ENCODE assay signal across 15 mouse cellular contexts in the genomic region with DNA sequence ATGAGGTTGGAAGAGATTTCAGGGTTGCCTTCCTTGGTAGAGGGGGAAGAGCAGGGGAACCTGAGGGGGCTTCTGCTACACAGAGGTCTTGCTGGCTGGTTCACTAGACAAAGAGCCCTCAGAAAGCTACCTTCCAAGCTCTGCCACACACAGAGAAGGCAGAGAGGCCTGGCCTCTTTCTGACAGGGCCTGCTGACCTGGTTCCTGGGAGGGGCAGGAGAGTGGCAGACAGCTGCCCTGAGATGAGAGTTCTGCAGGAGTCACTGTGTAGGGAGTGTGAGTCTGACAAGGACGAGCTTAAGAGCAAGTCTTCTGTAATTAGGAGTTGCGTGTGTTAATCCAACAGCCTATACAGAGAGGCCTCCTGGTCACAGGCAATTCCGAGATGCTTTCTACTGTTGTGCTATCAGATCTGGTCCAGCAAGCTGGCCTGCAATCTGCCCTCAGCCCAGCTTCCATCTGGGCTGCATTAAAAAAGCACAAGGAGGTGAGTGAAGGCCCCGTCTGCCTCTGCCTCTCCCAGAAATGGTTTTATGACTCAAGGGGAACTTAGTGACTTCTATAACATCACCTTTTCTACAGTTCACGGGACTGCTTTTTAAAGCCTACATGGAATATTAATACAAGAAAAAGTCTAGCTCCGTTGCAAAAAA. TPM values are rescaled to one million over a fixed set of nuclear protein-coding genes. Genes with fewer than 3 reads are reported as not detected.
DNase-seq lines count a peak whose midpoint lies in the region; ATAC-seq lines count a peak whose summit lies in the region.
"Had no signal": no experiment of that assay in that cellular context is flagged by ENCODE, and none has a peak within 500 bp of the region (broad histone marks: within the 10 kb centered on the region; RNA-seq: fewer than 3 reads in every experiment).

No protein-coding gene starts in this region.

- no peak for DNase-seq in heart, embryonic 10.5 days (ENCODE audit: low spot score)
- no peak for DNase-seq in heart, postnatal 36 days
- DNase-seq in midbrain, embryonic 11.5 days (ENCODE audit: low spot score, missing footprints), result peak; percentile 56
- DNase-seq in midbrain, embryonic 14.5 days, result no peak
- DNase-seq in embryonic facial prominence, embryonic 14.5 days (ENCODE audit: low spot score), result no peak
- peak; percentile 35 for DNase-seq in retina, embryonic 14.5 days (ENCODE audit: low spot score)
- DNase-seq in layer of hippocampus, postnatal 25 days (ENCODE audit: extremely low spot score in 1 of 2, low spot score in 1 of 2), result no peak
- no peak for DNase-seq in adrenal gland, adult 18-20 months (ENCODE audit: low spot score in 2 of 2)
- DNase-seq: adrenal gland, postnatal 14 days; cerebellum, adult 11 months; kidney, postnatal 14 days; lung, adult 18-20 months had no signal

- H3K4me3 ChIP-seq in heart, embryonic 10.5 days, result no peak overlapping the region
- no peak overlapping the region for H3K4me3 ChIP-seq in midbrain, embryonic 11.5 days (ENCODE audit: low read depth, low read length)
- no peak overlapping the region for H3K4me3 ChIP-seq in midbrain, embryonic 14.5 days (replicated peaks; ENCODE audit: low read depth, low read length)
- no peak overlapping the region for H3K4me3 ChIP-seq in embryonic facial prominence, embryonic 14.5 days (ENCODE audit: low read depth, low read length)
- H3K4me3 ChIP-seq: embryonic facial prominence, embryonic 15.5 days; midbrain, embryonic 13.5 days had no signal

- peak overlapping the region; percentile 59 for H3K27ac ChIP-seq in heart, embryonic 10.5 days
- H3K27ac ChIP-seq in midbrain, embryonic 11.5 days (ENCODE audit: low read depth, low read length), result no peak overlapping the region
- H3K27ac ChIP-seq in midbrain, embryonic 14.5 days (replicated peaks; ENCODE audit: low read depth, low read length), result no peak overlapping the region
- H3K27ac ChIP-seq in embryonic facial prominence, embryonic 14.5 days (replicated peaks; ENCODE audit: low read depth, low read length), result peak overlapping the region; percentile 44; the same call in 1 of the 2 replicates
- H3K27ac ChIP-seq: embryonic facial prominence, embryonic 15.5 days; midbrain, embryonic 13.5 days had no signal

- no peak overlapping the region for H3K9ac ChIP-seq in midbrain, embryonic 11.5 days (ENCODE audit: low read length)
- no peak overlapping the region for H3K9ac ChIP-seq in midbrain, embryonic 14.5 days (replicated peaks; ENCODE audit: low read length)
- no peak overlapping the region for H3K9ac ChIP-seq in embryonic facial prominence, embryonic 14.5 days (ENCODE audit: low read depth, low read length)
- H3K9ac ChIP-seq: embryonic facial prominence, embryonic 15.5 days; midbrain, embryonic 13.5 days had no signal

- H3K36me3 ChIP-seq in heart, embryonic 10.5 days, result no peaks in the 10 kb centered on the region
- H3K36me3 ChIP-seq in midbrain, embryonic 11.5 days (ENCODE audit: control insufficient read depth, insufficient read depth, low read length), result no peaks in the 10 kb centered on the region
- no peaks in the 10 kb centered on the region for H3K36me3 ChIP-seq in midbrain, embryonic 14.5 days (ENCODE audit: control insufficient read depth, insufficient read depth, low read length)
- H3K36me3 ChIP-seq in embryonic facial prominence, embryonic 14.5 days (ENCODE audit: control insufficient read depth, insufficient read depth, low read length), result no peaks in the 10 kb centered on the region
- H3K36me3 ChIP-seq: embryonic facial prominence, embryonic 15.5 days; midbrain, embryonic 13.5 days had no signal

- ATAC-seq in midbrain, embryonic 11.5 days (ENCODE audit: low FRiP score), result no peak
- ATAC-seq in midbrain, embryonic 14.5 days (ENCODE audit: low FRiP score, low TSS enrichment), result no peak
- ATAC-seq in embryonic facial prominence, embryonic 14.5 days (ENCODE audit: low read depth), result no peak
- ATAC-seq: midbrain, embryonic 13.5 days; Patski had no signal

- peaks cover 36% of the 10 kb centered on the region for H3K4me1 ChIP-seq in heart, embryonic 10.5 days
- H3K4me1 ChIP-seq in midbrain, embryonic 11.5 days (ENCODE audit: control insufficient read depth, insufficient read depth, low read length), result no peaks in the 10 kb centered on the region; the same call in 1 of the 2 replicates
- H3K4me1 ChIP-seq in midbrain, embryonic 14.5 days (ENCODE audit: control insufficient read depth, insufficient read depth, low read length), result peaks cover 4% of the 10 kb centered on the region; the same call in 1 of the 2 replicates
- H3K4me1 ChIP-seq in embryonic facial prominence, embryonic 14.5 days (ENCODE audit: control insufficient read depth, insufficient read depth, low read length), result peaks cover 26% of the 10 kb centered on the region
- H3K4me1 ChIP-seq: midbrain, embryonic 13.5 days had no signal

- H3K27me3 ChIP-seq in heart, embryonic 10.5 days (ENCODE audit: insufficient read depth, poor library complexity, severe bottlenecking), result no peaks in the 10 kb centered on the region
- no peaks in the 10 kb centered on the region for H3K27me3 ChIP-seq in midbrain, embryonic 11.5 days (ENCODE audit: control insufficient read depth, insufficient read depth, low read length)
- no peaks in the 10 kb centered on the region for H3K27me3 ChIP-seq in midbrain, embryonic 14.5 days (ENCODE audit: control insufficient read depth, insufficient read depth, low read length)
- H3K27me3 ChIP-seq in embryonic facial prominence, embryonic 14.5 days (replicated peaks; ENCODE audit: control insufficient read depth, insufficient read depth, low read length), result no peaks in the 10 kb centered on the region
- H3K27me3 ChIP-seq: embryonic facial prominence, embryonic 15.5 days; midbrain, embryonic 13.5 days; Patski had no signal

- WGBS in heart, embryonic 10.5 days, result 49% methylated on average over 6 of the region's 6 CpGs
- WGBS in midbrain, embryonic 11.5 days, result 61% methylated on average over 6 of the region's 6 CpGs
- WGBS in midbrain, embryonic 14.5 days, result 71% methylated on average over 6 of the region's 6 CpGs
- 41% methylated on average over 6 of the region's 6 CpGs for WGBS in embryonic facial prominence, embryonic 14.5 days

- H3K4me2 ChIP-seq in midbrain, embryonic 11.5 days, result no peak overlapping the region
- no peak overlapping the region for H3K4me2 ChIP-seq in midbrain, embryonic 14.5 days (ENCODE audit: low read length)
- H3K4me2 ChIP-seq in embryonic facial prominence, embryonic 14.5 days (ENCODE audit: low read depth, low read length), result no peak overlapping the region
- H3K4me2 ChIP-seq: embryonic facial prominence, embryonic 15.5 days; midbrain, embryonic 13.5 days had no signal

- no peaks in the 10 kb centered on the region for H3K9me3 ChIP-seq in heart, embryonic 10.5 days
- H3K9me3 ChIP-seq in midbrain, embryonic 11.5 days (ENCODE audit: control insufficient read depth, low read length), result no peaks in the 10 kb centered on the region
- H3K9me3 ChIP-seq in midbrain, embryonic 14.5 days (ENCODE audit: control insufficient read depth, low read length), result no peaks in the 10 kb centered on the region
- H3K9me3 ChIP-seq in embryonic facial prominence, embryonic 14.5 days (ENCODE audit: control insufficient read depth, low read length), result no peaks in the 10 kb centered on the region
- H3K9me3 ChIP-seq: embryonic facial prominence, embryonic 15.5 days; midbrain, embryonic 13.5 days had no signal

- intact Hi-C loops in heart, postnatal 36 days (cut with DNase I), result no loop called here

RNA-seq across cellular contexts. Expression of gene Fli1, which starts 28.1 kb away (rescaled TPM):
- polyA plus RNA-seq in heart, embryonic 10.5 days (2016; fragmentation: Nextera tagmentation; extraction: Ambion mirVana), result 17.5 and 20.8 TPM in 2 replicates
- 10 to 100 TPM; 28.2 to 28.8 TPM for total RNA-seq in heart, postnatal 36 days (2021)
- polyA plus RNA-seq in midbrain, embryonic 11.5 days (2014; fragmentation: Nextera tagmentation; extraction: Ambion mirVana), result 12.6 and 12.8 TPM in 2 replicates
- 4.0 and 7.9 TPM in 2 replicates for polyA plus RNA-seq in midbrain, embryonic 14.5 days (2014; fragmentation: Nextera tagmentation; extraction: Ambion mirVana)
- polyA plus RNA-seq in embryonic facial prominence, embryonic 14.5 days (2014; fragmentation: Nextera tagmentation; extraction: Ambion mirVana), result 18.8 and 22.9 TPM in 2 replicates
- total RNA-seq in layer of hippocampus, postnatal 25 days (2021), result 1 to 10 TPM; 4.6 to 5.3 TPM
- 10 to 100 TPM; 11.0 to 14.6 TPM for total RNA-seq in adrenal gland, adult 18-20 months (2021)

Comparison
In these comparisons a context has a peak if more than half of its experiments do, and no peak if none do; other contexts are left out.
1. DNase-seq: peak in midbrain, embryonic 11.5 days (single experiment) and retina, embryonic 14.5 days (single experiment); none in heart, embryonic 10.5 days (single experiment), heart, postnatal 36 days (0 of 2), midbrain, embryonic 14.5 days (single experiment), embryonic facial prominence, embryonic 14.5 days (single experiment), layer of hippocampus, postnatal 25 days (0 of 2) and adrenal gland, adult 18-20 months (0 of 2).
2. H3K27ac ChIP-seq: peak in heart, embryonic 10.5 days (single experiment) and embryonic facial prominence, embryonic 14.5 days (single experiment); none in midbrain, embryonic 11.5 days (single experiment) and midbrain, embryonic 14.5 days (single experiment).